Mouse (Mus musculus) liver, embryonic 12.5 days (tissue): Measurements from ENCODE around the gene Irf2. TPM values are rescaled to one million over a fixed set of nuclear protein-coding genes. Genes with fewer than 3 reads are reported as not detected.

Experiments used
- ATAC-seq: fragments of 200-750 bp; cut with Nextera tagmentation; 2 replicates; pipeline ENCODE4 v1.8.0; 2017; ENCODE audit warnings: moderate number of reproducible peaks, mild to moderate bottlenecking, moderate library complexity
- H3K27ac ChIP-seq: fragments of 300-500 bp; sonication (generic); 2 replicates; pipeline ENCODE4 v1.5.1; 2016; ENCODE audit warnings: mild to moderate bottlenecking
- H3K27me3 ChIP-seq: fragments of 300-500 bp; sonication (generic); replicated peaks from 2 replicates; pipeline ENCODE4 v1.6.1; 2016; ENCODE audit warnings: mild to moderate bottlenecking, moderate library complexity
- H3K36me3 ChIP-seq: fragments of 300-500 bp; sonication (generic); 2 replicates; pipeline ENCODE4 v1.6.1; 2016; ENCODE audit warnings: mild to moderate bottlenecking, moderate library complexity
- H3K4me1 ChIP-seq: fragments of 300-500 bp; sonication (generic); 2 replicates; pipeline ENCODE4 v1.6.1; 2016
- H3K4me2 ChIP-seq: fragments of 300-500 bp; sonication (generic); 2 replicates; pipeline ENCODE4 v1.6.1; 2016; ENCODE audit warnings: mild to moderate bottlenecking, moderate library complexity
- H3K4me3 ChIP-seq: fragments of 300-500 bp; sonication (generic); 2 replicates; pipeline ENCODE4 v1.5.1; 2016; ENCODE audit warnings: mild to moderate bottlenecking, moderate library complexity
- H3K9ac ChIP-seq: fragments of 300-500 bp; sonication (generic); 2 replicates; pipeline ENCODE4 v1.6.1; 2016; ENCODE audit warnings: mild to moderate bottlenecking, moderate library complexity
- H3K9me3 ChIP-seq: fragments of 300-500 bp; sonication (generic); replicated peaks from 2 replicates; pipeline ENCODE4 v1.6.1; 2016; ENCODE audit warnings: mild to moderate bottlenecking, moderate library complexity
- WGBS: fragments of 180-500 bp; shearing (Covaris S2); methylation state at CpG from one replicate; pipeline ENCODE4 v1.1.7; 2016; ENCODE audit not compliant: insufficient replicate concordance; 5-methylcytosine and 5-hydroxymethylcytosine counted together
- polyA plus RNA-seq: library from polyadenylated mRNA; unstranded; fragments of >200 nt; fragmentation: Nextera tagmentation; extraction: Ambion mirVana; gene quantifications from 2 replicates; pipeline ENCODE4 v1.2.1, GENCODE M21; 2016

Irf2 gene
- polyA plus RNA-seq, 1 experiment from 2014 or later = 14.8 TPM

DNA sequence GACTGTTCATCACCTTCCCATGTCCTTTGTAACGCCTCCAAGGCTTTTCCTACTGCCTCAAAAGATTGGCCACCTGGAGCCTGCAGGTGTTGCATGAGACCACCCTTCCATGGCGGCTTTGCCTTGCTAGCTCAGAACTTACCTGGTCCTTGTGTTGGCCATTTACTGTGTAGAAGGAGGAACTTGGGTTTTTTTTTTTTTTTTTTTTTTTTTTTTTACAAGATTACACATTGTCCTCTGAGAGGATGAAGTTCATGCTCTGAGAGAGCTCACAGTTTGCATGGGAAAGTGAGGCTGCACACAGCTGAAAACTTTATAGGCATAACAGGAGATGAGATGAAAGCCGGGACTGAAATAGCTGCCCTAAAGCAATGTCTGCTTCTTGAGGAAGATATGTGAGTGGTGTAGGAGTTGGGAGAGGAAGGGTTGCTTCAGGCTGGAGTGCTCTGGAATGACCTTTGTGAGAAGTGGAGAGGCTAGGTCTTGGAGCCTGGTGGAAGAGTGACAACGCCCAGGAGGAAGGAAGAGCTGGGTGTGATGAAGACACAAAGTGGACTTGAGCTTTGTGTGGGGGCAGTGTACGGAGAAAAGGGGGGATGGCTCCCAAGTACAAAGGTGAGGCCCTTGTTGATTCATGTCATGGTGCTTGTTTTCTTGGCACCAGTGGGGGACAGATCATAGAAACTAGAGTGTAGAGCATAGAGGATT is 52.3 kb downstream of the Irf2 start:
- WGBS = 63% methylated on average over 5 of the region's 5 CpGs
- H3K9me3 ChIP-seq = no peaks in the 10 kb centered on the region; the same call in 1 of the 2 replicates
- peaks cover 18% of the 10 kb centered on the region for H3K36me3 ChIP-seq
- H3K9ac ChIP-seq = no peak overlapping the region
- H3K4me3 ChIP-seq = no peak overlapping the region
- H3K4me1 ChIP-seq = peaks cover 65% of the 10 kb centered on the region
- no peak for ATAC-seq
- H3K4me2 ChIP-seq = no peak overlapping the region
- peak overlapping the region; percentile 40; the same call in 1 of the 2 replicates for H3K27ac ChIP-seq
- H3K27me3 ChIP-seq = no peaks in the 10 kb centered on the region

DNA sequence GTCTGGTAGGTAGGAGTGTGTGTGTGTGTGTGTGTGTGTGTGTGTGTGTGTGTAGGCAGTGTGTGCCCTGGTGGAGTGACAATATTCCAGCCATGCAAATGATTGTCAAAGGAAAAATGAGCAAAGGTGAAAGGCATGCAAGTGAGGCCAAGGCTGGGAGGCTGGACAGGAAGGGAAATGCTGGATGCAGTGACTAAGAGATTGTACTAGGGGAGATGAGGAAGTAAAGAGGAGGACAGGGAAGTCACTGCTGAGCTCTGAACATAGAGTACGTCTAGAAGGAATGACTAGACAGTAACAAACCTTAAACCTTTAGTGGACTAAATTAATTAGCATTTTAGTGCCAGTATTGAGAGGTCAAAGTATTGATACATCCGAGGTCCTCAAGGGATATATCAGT is 53.1 kb downstream of the Irf2 start:
- Histone ChIP-seq H3K27me3 (no peaks in the 10 kb centered on the region), H3K36me3 (peaks cover 27% of the 10 kb centered on the region), H3K4me2 (no peak overlapping the region), H3K4me1 (peaks cover 57% of the 10 kb centered on the region), H3K27ac (no peak overlapping the region), H3K4me3 (no peak overlapping the region), H3K9ac (no peak overlapping the region), H3K9me3 (no peaks in the 10 kb centered on the region; the same call in 1 of the 2 replicates)
- no peak for ATAC-seq
- 41% methylated on average over 2 of the region's 2 CpGs for WGBS

DNA sequence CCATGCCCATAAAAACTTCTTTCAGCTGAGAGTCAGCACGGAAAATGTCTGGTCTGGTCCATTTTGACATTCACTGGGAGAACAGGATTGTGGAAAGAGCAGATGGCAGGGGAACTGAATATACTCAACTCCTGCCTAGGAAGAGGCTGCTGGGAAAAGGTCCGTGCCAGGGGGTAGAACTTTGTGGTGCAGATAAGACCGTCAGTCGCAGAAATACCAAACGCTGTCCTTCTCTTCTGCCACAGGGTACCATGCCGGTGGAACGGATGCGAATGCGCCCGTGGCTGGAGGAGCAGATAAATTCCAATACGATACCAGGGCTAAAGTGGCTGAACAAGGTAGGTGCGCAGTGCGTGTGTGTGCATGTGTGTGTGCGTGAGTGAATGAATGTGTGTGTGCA is 53.7 kb downstream of the Irf2 start:
- Histone ChIP-seq H3K36me3 (peaks cover 33% of the 10 kb centered on the region), H3K4me3 (no peak overlapping the region), H3K27me3 (no peaks in the 10 kb centered on the region), H3K9ac (no peak overlapping the region), H3K4me2 (no peak overlapping the region), H3K4me1 (peaks cover 55% of the 10 kb centered on the region), H3K27ac (no peak overlapping the region), H3K9me3 (no peaks in the 10 kb centered on the region; the same call in 1 of the 2 replicates)
- WGBS = 81% methylated on average over 14 of the region's 14 CpGs
- ATAC-seq = no peak

DNA sequence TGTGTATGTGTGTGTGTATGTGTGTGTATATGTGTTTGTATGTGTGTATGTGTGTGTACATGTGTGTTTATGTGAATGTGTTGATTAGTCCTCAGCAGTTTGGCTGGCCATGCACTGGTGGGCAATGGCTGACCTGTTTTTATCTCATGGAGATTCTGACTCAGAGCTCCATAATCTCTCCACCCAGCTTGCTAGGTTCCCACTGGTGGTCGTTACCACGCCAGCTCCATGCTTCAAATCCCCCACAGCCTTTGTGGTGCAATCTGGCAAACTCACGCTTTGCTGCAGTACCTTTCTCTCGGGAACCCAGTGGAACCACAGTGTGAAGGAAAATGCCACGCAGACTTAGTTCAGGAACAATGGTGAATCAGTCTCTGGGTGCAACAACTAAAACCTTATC is 54.8 kb downstream of the Irf2 start:
- H3K4me2 ChIP-seq = no peak overlapping the region
- H3K9me3 ChIP-seq = no peaks in the 10 kb centered on the region
- 64% methylated on average over 5 of the region's 5 CpGs for WGBS
- no peak for ATAC-seq
- H3K9ac ChIP-seq = no peak overlapping the region
- no peak overlapping the region for H3K27ac ChIP-seq
- H3K4me3 ChIP-seq = no peak overlapping the region
- peaks cover 34% of the 10 kb centered on the region for H3K36me3 ChIP-seq
- no peaks in the 10 kb centered on the region for H3K27me3 ChIP-seq
- peaks cover 45% of the 10 kb centered on the region for H3K4me1 ChIP-seq

DNA sequence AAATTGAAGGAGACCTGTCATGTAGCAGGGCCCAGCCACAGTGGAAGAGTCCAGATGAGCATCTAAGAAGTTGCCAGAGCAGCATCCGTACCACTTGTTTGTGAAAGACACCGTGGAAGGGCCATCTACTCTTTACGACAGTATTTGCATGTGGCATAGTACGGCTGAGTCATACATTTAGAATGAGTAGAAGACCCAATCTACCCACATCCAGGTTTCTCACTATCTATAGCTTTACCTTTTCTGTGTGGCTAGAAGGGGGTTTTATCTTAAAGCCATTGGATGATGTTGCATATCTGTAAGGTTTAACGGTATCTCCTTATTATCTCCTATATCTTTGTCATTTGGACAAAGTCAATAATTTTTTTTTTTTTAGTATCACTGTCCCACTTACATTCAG is 59.7 kb downstream of the Irf2 start:
- no peak overlapping the region for H3K27ac ChIP-seq
- H3K9ac ChIP-seq = no peak overlapping the region
- no peak overlapping the region for H3K4me2 ChIP-seq
- WGBS = 83% methylated on average over 5 of the region's 5 CpGs
- H3K4me3 ChIP-seq = no peak overlapping the region
- no peaks in the 10 kb centered on the region for H3K9me3 ChIP-seq
- no peaks in the 10 kb centered on the region for H3K27me3 ChIP-seq
- peaks cover 14% of the 10 kb centered on the region for H3K4me1 ChIP-seq
- ATAC-seq = no peak
- peaks cover 31% of the 10 kb centered on the region for H3K36me3 ChIP-seq

DNA sequence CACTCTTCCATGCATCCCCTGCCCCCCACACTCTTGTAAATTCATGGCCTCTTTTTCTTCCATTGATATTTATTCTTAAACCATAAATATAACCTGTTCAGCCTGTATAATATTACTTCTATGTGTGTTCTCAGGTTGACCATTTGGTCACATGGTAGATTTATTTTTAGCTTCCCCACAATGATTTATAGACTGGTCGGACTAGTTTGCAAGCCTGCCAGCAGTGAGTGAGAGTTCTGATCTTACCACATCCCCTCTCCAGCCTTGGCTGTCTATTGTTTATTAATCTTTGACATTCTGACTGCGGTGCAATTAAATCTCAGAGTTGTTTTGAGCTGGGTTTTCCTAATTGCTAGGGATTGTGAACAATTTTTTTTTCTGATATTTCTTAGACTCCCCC is 60.2 kb downstream of the Irf2 start:
- 58% methylated on average over 2 of the region's 2 CpGs for WGBS
- Histone ChIP-seq H3K36me3 (peaks cover 26% of the 10 kb centered on the region), H3K9ac (no peak overlapping the region), H3K4me3 (no peak overlapping the region), H3K9me3 (no peaks in the 10 kb centered on the region), H3K4me2 (no peak overlapping the region), H3K27me3 (no peaks in the 10 kb centered on the region), H3K4me1 (peaks cover 14% of the 10 kb centered on the region), H3K27ac (no peak overlapping the region)
- no peak for ATAC-seq

DNA sequence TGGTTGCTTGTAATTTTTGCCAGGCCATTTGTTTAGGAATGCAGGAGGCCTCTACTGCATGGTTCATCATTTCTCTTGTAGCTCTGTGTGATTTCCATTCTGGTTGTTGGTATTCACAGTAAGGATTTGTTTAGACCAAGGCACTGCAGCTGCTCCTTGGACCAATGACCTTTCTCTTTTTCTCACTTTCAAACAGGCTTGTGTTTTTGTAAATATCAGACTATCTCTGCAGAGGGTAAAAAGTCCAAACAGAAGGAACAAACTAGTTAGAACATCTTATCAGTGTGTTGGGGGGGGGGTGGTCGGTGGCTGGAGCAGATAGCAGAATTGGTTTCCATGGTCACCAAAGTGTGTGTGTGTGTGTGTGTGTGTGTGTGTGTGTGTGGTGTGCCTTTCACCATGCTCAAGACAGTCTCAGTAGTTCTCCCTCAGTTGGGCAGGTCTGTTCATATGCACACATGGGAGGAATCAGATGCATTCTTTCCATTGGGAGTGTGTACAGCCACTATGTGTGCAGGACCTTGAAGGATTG is 61.7 kb downstream of the Irf2 start:
- Histone ChIP-seq H3K4me1 (peaks cover 14% of the 10 kb centered on the region), H3K27me3 (no peaks in the 10 kb centered on the region), H3K4me2 (no peak overlapping the region), H3K9ac (no peak overlapping the region), H3K9me3 (no peaks in the 10 kb centered on the region), H3K36me3 (peaks cover 34% of the 10 kb centered on the region), H3K4me3 (no peak overlapping the region), H3K27ac (no peak overlapping the region)
- ATAC-seq = peak; percentile 42; the same call in 1 of the 2 replicates
- WGBS = 6% methylated on average over 1 of the region's 1 CpGs

DNA sequence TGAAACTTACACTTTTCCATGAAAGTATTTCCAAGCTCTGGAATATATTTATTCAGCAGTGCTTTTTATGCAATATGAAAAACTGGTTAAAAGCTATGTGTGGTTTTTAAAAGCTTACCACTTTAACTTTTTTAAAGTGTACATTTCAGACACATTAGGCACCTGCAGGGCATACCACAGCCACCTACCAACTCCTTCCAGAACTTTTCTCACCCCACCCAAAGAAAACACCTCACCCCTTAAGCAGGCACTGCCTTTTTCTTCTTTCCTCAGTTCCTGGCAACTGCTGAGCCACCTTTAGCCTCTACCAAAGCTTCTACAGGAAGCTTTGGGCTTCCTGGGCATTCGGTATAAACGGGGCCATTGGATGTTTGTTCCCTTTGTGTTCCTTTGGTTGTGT is 62.5 kb downstream of the Irf2 start:
- no peak for ATAC-seq
- Histone ChIP-seq H3K9me3 (no peaks in the 10 kb centered on the region), H3K4me3 (no peak overlapping the region), H3K4me2 (no peak overlapping the region), H3K27me3 (no peaks in the 10 kb centered on the region), H3K36me3 (peaks cover 35% of the 10 kb centered on the region), H3K9ac (no peak overlapping the region), H3K4me1 (peaks cover 14% of the 10 kb centered on the region), H3K27ac (no peak overlapping the region)
- 51% methylated on average over 2 of the region's 2 CpGs for WGBS

DNA sequence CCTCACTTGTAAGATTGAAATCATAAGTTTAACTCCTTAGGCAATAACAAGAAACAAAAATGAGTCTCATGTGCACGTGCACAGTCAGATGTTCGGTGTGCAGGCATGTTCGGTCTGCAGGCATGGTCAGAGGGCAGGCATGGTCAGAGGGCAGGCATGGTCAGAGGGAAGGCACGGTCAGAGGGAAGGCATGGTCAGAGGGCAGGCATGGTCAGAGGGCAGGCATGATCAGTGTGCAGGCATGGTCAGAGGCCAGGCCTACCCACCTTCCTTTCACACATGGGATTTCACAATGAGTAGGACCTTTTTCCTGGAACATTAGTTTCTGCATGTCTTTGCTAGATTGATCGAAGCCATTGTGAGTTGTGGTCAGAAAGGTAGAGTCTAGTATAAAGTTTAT is 65.2 kb downstream of the Irf2 start:
- no peak overlapping the region for H3K9ac ChIP-seq
- H3K4me1 ChIP-seq = peaks cover 14% of the 10 kb centered on the region
- H3K27me3 ChIP-seq = no peaks in the 10 kb centered on the region
- ATAC-seq = no peak
- H3K4me2 ChIP-seq = no peak overlapping the region
- H3K9me3 ChIP-seq = no peaks in the 10 kb centered on the region
- H3K27ac ChIP-seq = no peak overlapping the region
- 90% methylated on average over 5 of the region's 5 CpGs for WGBS
- H3K4me3 ChIP-seq = no peak overlapping the region
- peaks cover 37% of the 10 kb centered on the region for H3K36me3 ChIP-seq

DNA sequence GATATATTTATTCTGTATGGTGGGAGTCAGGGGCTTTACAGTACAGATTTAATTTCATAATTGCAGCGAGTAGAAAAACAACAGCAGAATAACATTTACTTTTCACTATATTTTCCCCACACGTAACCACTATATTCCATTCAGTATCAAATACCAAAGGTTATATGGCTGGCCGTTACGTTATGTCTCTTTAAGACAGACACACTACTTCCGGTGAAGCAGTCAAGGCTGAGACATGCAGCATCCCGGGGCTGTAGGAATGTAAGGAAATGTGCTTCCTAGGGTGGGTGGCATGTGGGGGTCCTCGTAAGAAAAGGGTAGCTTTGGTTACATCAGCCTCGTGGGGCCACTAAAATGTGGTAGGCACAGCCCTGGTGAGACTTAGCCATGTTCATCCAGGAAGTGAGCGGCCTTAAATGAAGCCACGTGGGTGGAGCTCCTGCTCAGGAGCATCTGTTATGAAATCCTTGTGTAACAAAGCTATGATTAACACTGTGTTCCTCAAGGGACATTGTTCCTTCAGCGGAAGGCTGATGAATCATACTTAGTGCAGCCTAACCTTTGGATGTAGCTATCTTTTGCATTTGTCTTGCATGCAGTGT is 71.6 kb downstream of the Irf2 start:
- no peak for ATAC-seq
- Histone ChIP-seq H3K9me3 (no peaks in the 10 kb centered on the region), H3K27ac (no peak overlapping the region), H3K27me3 (no peaks in the 10 kb centered on the region), H3K4me1 (peaks cover 21% of the 10 kb centered on the region), H3K36me3 (peaks cover 57% of the 10 kb centered on the region), H3K9ac (no peak overlapping the region), H3K4me3 (no peak overlapping the region), H3K4me2 (no peak overlapping the region)
- 71% methylated on average over 11 of the region's 11 CpGs for WGBS

DNA sequence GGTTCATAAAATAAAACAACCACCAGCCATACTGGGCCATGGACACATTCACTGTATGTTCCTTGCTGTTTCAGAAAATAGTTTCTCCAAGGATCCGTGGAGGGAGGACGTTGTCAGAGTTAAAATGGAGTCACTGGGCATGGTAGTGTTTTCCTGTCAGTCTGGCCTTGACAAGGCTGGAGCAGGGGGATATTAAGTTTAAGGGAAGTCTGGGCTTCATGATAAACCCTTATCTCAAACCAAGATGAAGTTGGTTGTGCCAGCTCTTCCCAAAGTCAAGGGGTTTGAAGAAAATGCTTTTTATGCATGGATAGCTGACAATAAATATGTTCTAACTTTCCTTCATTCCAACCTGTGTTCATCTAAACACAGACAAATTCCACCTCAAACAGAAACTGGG is 72.4 kb downstream of the Irf2 start:
- Histone ChIP-seq H3K27me3 (no peaks in the 10 kb centered on the region), H3K36me3 (peaks cover 53% of the 10 kb centered on the region), H3K4me2 (no peak overlapping the region; the same call in 1 of the 2 replicates), H3K9me3 (no peaks in the 10 kb centered on the region), H3K4me3 (no peak overlapping the region), H3K27ac (peak overlapping the region; percentile 20; the same call in 1 of the 2 replicates), H3K9ac (no peak overlapping the region), H3K4me1 (peaks cover 22% of the 10 kb centered on the region)
- ATAC-seq = peak; percentile 66; the same call in 1 of the 2 replicates
- 31% methylated on average over 2 of the region's 2 CpGs for WGBS

DNA sequence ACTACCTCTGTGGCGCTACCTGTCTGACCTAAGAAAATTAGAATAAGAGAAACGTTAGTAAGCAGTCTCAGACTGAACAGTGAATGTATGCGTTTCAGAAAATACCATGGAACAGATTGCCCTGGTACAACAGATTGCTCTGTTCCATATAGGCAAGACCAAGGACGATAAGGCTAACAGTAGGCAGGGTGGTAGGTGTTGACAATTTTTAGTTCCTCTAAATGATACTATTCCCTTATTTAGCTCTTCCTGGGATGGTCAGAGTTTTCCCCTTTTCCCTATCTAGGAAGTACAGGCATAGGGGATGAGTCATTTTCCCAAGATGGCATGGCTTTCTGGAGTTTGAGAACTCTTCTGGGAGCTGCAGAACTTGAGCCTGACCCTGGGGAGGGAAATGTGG is 73.4 kb downstream of the Irf2 start:
- no peak overlapping the region for H3K27ac ChIP-seq
- H3K4me2 ChIP-seq = no peak overlapping the region
- no peaks in the 10 kb centered on the region for H3K27me3 ChIP-seq
- H3K4me3 ChIP-seq = no peak overlapping the region
- H3K9me3 ChIP-seq = no peaks in the 10 kb centered on the region
- no peak for ATAC-seq
- WGBS = 75% methylated on average over 4 of the region's 4 CpGs
- peaks cover 42% of the 10 kb centered on the region for H3K36me3 ChIP-seq
- H3K4me1 ChIP-seq = peaks cover 33% of the 10 kb centered on the region
- no peak overlapping the region for H3K9ac ChIP-seq
